16 mouse cellular contexts compared by ENCODE assay signal in the genomic region with DNA sequence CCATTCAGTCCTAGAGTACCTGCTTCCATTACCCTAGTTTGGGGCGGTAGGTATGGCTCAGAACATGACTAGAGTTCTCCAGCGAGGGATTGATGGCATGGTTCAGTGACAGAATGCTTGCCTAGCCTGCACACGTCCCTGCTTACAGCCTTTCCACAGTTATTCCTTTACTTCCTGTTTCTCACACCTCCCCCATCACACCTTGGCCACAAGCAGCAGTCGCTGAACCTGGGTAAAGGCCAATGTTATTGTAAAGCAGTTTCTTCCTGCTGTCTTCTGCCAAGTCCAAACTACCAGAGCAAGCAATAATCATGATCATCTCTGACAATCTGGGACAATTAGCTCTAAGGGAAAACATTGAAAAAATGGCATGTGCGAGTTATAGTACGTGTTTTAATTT. TPM values are rescaled to one million over a fixed set of nuclear protein-coding genes. Genes with fewer than 3 reads are reported as not detected.
A peak's percentile ranks its signal among the peaks of the same experiment; 100 is the strongest.
DNase-seq lines count a peak whose midpoint lies in the region; ATAC-seq lines count a peak whose summit lies in the region.
"Had no signal": no experiment of that assay in that cellular context is flagged by ENCODE, and none has a peak within 500 bp of the region (broad histone marks: within the 10 kb centered on the region; RNA-seq: fewer than 3 reads in every experiment).

No protein-coding gene starts in this region.

- no peaks in the 10 kb centered on the region for H3K4me1 ChIP-seq in embryonic facial prominence, embryonic 14.5 days (ENCODE audit: control insufficient read depth, insufficient read depth, low read length)
- H3K4me1 ChIP-seq in embryonic facial prominence, embryonic 10.5 days = no peaks in the 10 kb centered on the region
- H3K4me1 ChIP-seq in limb, embryonic 10.5 days = peaks cover 22% of the 10 kb centered on the region
- H3K4me1 ChIP-seq: hindbrain, embryonic 12.5 days had no signal

- 51% methylated on average over 6 of the region's 6 CpGs for WGBS in embryonic facial prominence, embryonic 14.5 days
- WGBS in embryonic facial prominence, embryonic 10.5 days = 81% methylated on average over 6 of the region's 6 CpGs
- WGBS in limb, embryonic 10.5 days = 66% methylated on average over 6 of the region's 6 CpGs

- no peaks in the 10 kb centered on the region for H3K9me3 ChIP-seq in embryonic facial prominence, embryonic 14.5 days (ENCODE audit: control insufficient read depth, low read length)
- H3K9me3 ChIP-seq in embryonic facial prominence, embryonic 10.5 days = no peaks in the 10 kb centered on the region
- no peaks in the 10 kb centered on the region for H3K9me3 ChIP-seq in limb, embryonic 10.5 days (replicated peaks)
- H3K9me3 ChIP-seq: hindbrain, embryonic 12.5 days had no signal

- H3K27me3 ChIP-seq in embryonic facial prominence, embryonic 14.5 days (replicated peaks; ENCODE audit: control insufficient read depth, insufficient read depth, low read length) = no peaks in the 10 kb centered on the region
- no peaks in the 10 kb centered on the region for H3K27me3 ChIP-seq in embryonic facial prominence, embryonic 10.5 days (replicated peaks; ENCODE audit: low read depth, poor library complexity, severe bottlenecking)
- H3K27me3 ChIP-seq in limb, embryonic 10.5 days (ENCODE audit: low read depth, poor library complexity, severe bottlenecking) = no peaks in the 10 kb centered on the region

- no peak overlapping the region for H3K4me3 ChIP-seq in embryonic facial prominence, embryonic 14.5 days (ENCODE audit: low read depth, low read length)
- no peak overlapping the region for H3K4me3 ChIP-seq in embryonic facial prominence, embryonic 10.5 days
- H3K4me3 ChIP-seq in limb, embryonic 10.5 days = no peak overlapping the region
- H3K4me3 ChIP-seq: heart, adult 2 months; hindbrain, embryonic 12.5 days; layer of hippocampus, adult 2 months had no signal

- no peak overlapping the region for H3K27ac ChIP-seq in embryonic facial prominence, embryonic 14.5 days (replicated peaks; ENCODE audit: low read depth, low read length)
- H3K27ac ChIP-seq in embryonic facial prominence, embryonic 10.5 days (replicated peaks) = no peak overlapping the region
- peak overlapping the region; percentile 36; the same call in 1 of the 2 replicates for H3K27ac ChIP-seq in limb, embryonic 10.5 days
- H3K27ac ChIP-seq: heart, adult 2 months; hindbrain, embryonic 12.5 days; layer of hippocampus, adult 2 months had no signal

- H3K9ac ChIP-seq in embryonic facial prominence, embryonic 14.5 days (ENCODE audit: low read depth, low read length) = no peak overlapping the region
- H3K9ac ChIP-seq: hindbrain, embryonic 12.5 days had no signal

- peak; percentile 22 for DNase-seq in embryonic facial prominence, embryonic 14.5 days (ENCODE audit: low spot score)
- DNase-seq in embryonic facial prominence, embryonic 10.5 days (ENCODE audit: low spot score) = no peak
- peak; percentile 5 for DNase-seq in lung, postnatal 10 days
- no peak for DNase-seq in lung, postnatal 36 days
- peak; percentile 59 for DNase-seq in fat pad, adult 2 months (ENCODE audit: extremely low read depth, low read depth, low spot score)
- no peak for DNase-seq in limb, embryonic 10.5 days (ENCODE audit: low spot score)
- DNase-seq in left cerebral cortex, postnatal 25 days (ENCODE audit: low spot score in 2 of 2) = no peak
- DNase-seq: adrenal gland, adult 2 months; heart, adult 2 months; liver; lung, adult 2 months; midbrain, embryonic 14.5 days; right cerebral cortex, postnatal 14 days had no signal

- intact Hi-C loops in left cerebral cortex, postnatal 25 days (cut with DNase I) = no loop called here

- H3K4me2 ChIP-seq in embryonic facial prominence, embryonic 14.5 days (ENCODE audit: low read depth, low read length) = no peak overlapping the region
- H3K4me2 ChIP-seq: hindbrain, embryonic 12.5 days had no signal

- no peaks in the 10 kb centered on the region for H3K36me3 ChIP-seq in embryonic facial prominence, embryonic 14.5 days (ENCODE audit: control insufficient read depth, insufficient read depth, low read length)
- H3K36me3 ChIP-seq in embryonic facial prominence, embryonic 10.5 days (replicated peaks) = no peaks in the 10 kb centered on the region
- H3K36me3 ChIP-seq in limb, embryonic 10.5 days = no peaks in the 10 kb centered on the region
- H3K36me3 ChIP-seq: G1E; hindbrain, embryonic 12.5 days had no signal

- no peak for ATAC-seq in embryonic facial prominence, embryonic 14.5 days (ENCODE audit: low read depth)

RNA-seq across cellular contexts. Expression of a gene that starts 51.7 kb away (rescaled TPM):
- polyA plus RNA-seq in embryonic facial prominence, embryonic 14.5 days (2014; fragmentation: Nextera tagmentation; extraction: Ambion mirVana) = 29.4 and 35.2 TPM in 2 replicates
- polyA plus RNA-seq in embryonic facial prominence, embryonic 10.5 days (2016; fragmentation: Nextera tagmentation; extraction: Ambion mirVana) = 45.6 and 50.0 TPM in 2 replicates
- 43.0 and 57.8 TPM in 2 replicates for polyA plus RNA-seq in limb, embryonic 10.5 days (2016; fragmentation: Nextera tagmentation; extraction: Ambion mirVana)
- total RNA-seq in left cerebral cortex, postnatal 25 days (2021) = 100 to 1,000 TPM in 1 of 2 experiments, 10 to 100 TPM in 1; 95.9 to 104 TPM

Comparison
In these comparisons a context has a peak if more than half of its experiments do, and no peak if none do; other contexts are left out.
1. DNase-seq: peak in embryonic facial prominence, embryonic 14.5 days (single experiment), lung, postnatal 10 days (single experiment) and fat pad, adult 2 months (single experiment); none in embryonic facial prominence, embryonic 10.5 days (single experiment), lung, postnatal 36 days (single experiment), limb, embryonic 10.5 days (single experiment) and left cerebral cortex, postnatal 25 days (0 of 2).